Mouse (Mus musculus) forebrain, postnatal 0 days (tissue): ENCODE results near the gene Nf2. TPM values are rescaled to one million over a fixed set of nuclear protein-coding genes. Genes with fewer than 3 reads are reported as not detected.
A peak's percentile ranks its signal among the peaks of the same experiment; 100 is the strongest.

Source experiments
- ATAC-seq: fragments of 200-750 bp; cut with Nextera tagmentation; 2 replicates; pipeline ENCODE4 v1.8.0; 2017; ENCODE audit warnings: mild to moderate bottlenecking, moderate library complexity
- DNase-seq: peaks from one replicate; pipeline ENCODE4 v3.0.0-alpha.2; 2015
- H3K27ac ChIP-seq: fragments of 300-500 bp; sonication (generic); 2 replicates; pipeline ENCODE4 v1.5.1; 2014; ENCODE audit warnings: low read depth, mild to moderate bottlenecking, antibody characterized with exemption, low read length, moderate library complexity, mixed read lengths
- H3K27me3 ChIP-seq: fragments of 300-500 bp; sonication (generic); 2 replicates; pipeline ENCODE4 v1.6.1; 2014; ENCODE audit warnings: mild to moderate bottlenecking, low read length, mixed read lengths; ENCODE audit not compliant: insufficient read depth
- H3K36me3 ChIP-seq: fragments of 300-500 bp; sonication (generic); 2 replicates; pipeline ENCODE4 v1.6.1; 2014; ENCODE audit warnings: mild to moderate bottlenecking, moderate library complexity; ENCODE audit not compliant: insufficient read depth
- H3K4me1 ChIP-seq: fragments of 300-500 bp; sonication (generic); 2 replicates; pipeline ENCODE4 v1.6.1; 2014; ENCODE audit warnings: antibody characterized with exemption; ENCODE audit not compliant: insufficient read depth
- H3K4me2 ChIP-seq: fragments of 300-500 bp; sonication (generic); 2 replicates; pipeline ENCODE4 v1.6.1; 2014; ENCODE audit warnings: low read depth, mild to moderate bottlenecking, moderate library complexity
- H3K4me3 ChIP-seq: fragments of 300-500 bp; sonication (generic); 2 replicates; pipeline ENCODE4 v1.5.1; 2014; ENCODE audit warnings: low read depth, low read length, mixed read lengths
- H3K9ac ChIP-seq: fragments of 300-500 bp; sonication (generic); 2 replicates; pipeline ENCODE4 v1.6.1; 2014; ENCODE audit warnings: mild to moderate bottlenecking
- H3K9me3 ChIP-seq: fragments of 300-500 bp; sonication (generic); 2 replicates; pipeline ENCODE4 v1.6.1; 2016; ENCODE audit warnings: low read length
- CTCF ChIP-seq: sonication (generic); IDR thresholded peaks from 2 replicates; pipeline ENCODE4 v1.5.1; 2016; ENCODE audit warnings: antibody characterized with exemption, control low read depth, low read depth
- WGBS: fragments of 180-500 bp; shearing (Covaris S2); extraction: QIAGEN DNeasy Blood & Tissue Kit; methylation state at CpG from one replicate; pipeline ENCODE4 v1.1.7; 2014; 5-methylcytosine and 5-hydroxymethylcytosine counted together
- polyA plus RNA-seq: library from polyadenylated mRNA; unstranded; fragments of >200 nt; fragmentation: Nextera tagmentation; extraction: Ambion mirVana; gene quantifications from 2 replicates; pipeline ENCODE4 v1.2.1, GENCODE M21; 2015
- total RNA-seq: library from RNA; depleted of rRNA; stranded (reverse); fragments of >200 nt; gene quantifications from 2 replicates; pipeline ENCODE4 v1.2.3, GENCODE M21; 2014

Nf2 gene
- total and polyA plus RNA-seq, 2 experiments from 2014 or later: 57.8 to 121 TPM

- no peak overlapping the region for H3K27ac ChIP-seq
- H3K4me1 ChIP-seq: no peaks in the 10 kb centered on the region
- H3K9ac ChIP-seq: no peak overlapping the region
- H3K27me3 ChIP-seq: peaks cover 14% of the 10 kb centered on the region
- DNase-seq (no peak), ATAC-seq (no peak)
- TF ChIP-seq CTCF: no peak
- H3K9me3 ChIP-seq: no peaks in the 10 kb centered on the region
- no peak overlapping the region for H3K4me3 ChIP-seq
- H3K4me2 ChIP-seq: no peak overlapping the region
- no peaks in the 10 kb centered on the region for H3K36me3 ChIP-seq
- WGBS: 11% methylated on average over 10 of the region's 10 CpGs
Measured at GRCm38 (mm10) chr11:4752836-4753235, 96.5 kb downstream of the Nf2 start.

- Histone ChIP-seq H3K27me3 (peaks cover 26% of the 10 kb centered on the region), H3K4me2 (no peak overlapping the region), H3K27ac (no peak overlapping the region), H3K9ac (no peak overlapping the region), H3K36me3 (no peaks in the 10 kb centered on the region), H3K4me3 (no peak overlapping the region), H3K9me3 (no peaks in the 10 kb centered on the region), H3K4me1 (peaks cover 4% of the 10 kb centered on the region; the same call in 1 of the 2 replicates)
- ATAC-seq: no peak
- TF ChIP-seq CTCF: no peak
- whole genome bisulfite sequencing: 9% methylated on average over 9 of the region's 9 CpGs
- no peak for DNase-seq
Measured at GRCm38 (mm10) chr11:4750263-4750662, 99.1 kb downstream of the Nf2 start.

- ATAC-seq (peak; percentile 19; the same call in 1 of the 2 replicates), DNase-seq (no peak)
- TF ChIP-seq CTCF: no peak
- Histone ChIP-seq H3K9ac (peak overlapping the region; percentile 53; the same call in 1 of the 2 replicates), H3K9me3 (no peaks in the 10 kb centered on the region), H3K36me3 (no peaks in the 10 kb centered on the region), H3K4me2 (peak overlapping the region; percentile 100), H3K27ac (no peak overlapping the region), H3K4me3 (peak overlapping the region; percentile 62), H3K27me3 (peaks cover 41% of the 10 kb centered on the region), H3K4me1 (peaks cover 4% of the 10 kb centered on the region; the same call in 1 of the 2 replicates)
- WGBS: 8% methylated on average over 9 of the region's 12 CpGs
Measured at GRCm38 (mm10) chr11:4747285-4747684, 102.1 kb downstream of the Nf2 start.

- peak within 1 kb of the TSS; percentile 62 for H3K4me3 ChIP-seq
- peak within 1 kb of the TSS; percentile 100 for H3K4me2 ChIP-seq
- H3K9ac ChIP-seq: peak within 1 kb of the TSS; percentile 53
- peaks cover 4% of the 10 kb centered on the region; the same call in 1 of the 2 replicates for H3K4me1 ChIP-seq
- ATAC-seq (peak; percentile 15; the same call in 1 of the 2 replicates), DNase-seq (no peak)
- H3K27me3 ChIP-seq: peaks cover 41% of the 10 kb centered on the region
- TF ChIP-seq CTCF: no peak
- 0% methylated on average over 39 of the region's 73 CpGs for WGBS
- no peaks in the 10 kb centered on the region for H3K36me3 ChIP-seq
- no peak within 1 kb of the TSS for H3K27ac ChIP-seq
- H3K9me3 ChIP-seq: no peaks in the 10 kb centered on the region
Measured at GRCm38 (mm10) chr11:4746733-4747132, 102.6 kb downstream of the Nf2 start, which contains the start of gene Cabp7. Cabp7 (minus strand) TSS chr11:4746778.

GRCm38 (mm10) chr11:4745969-4746368 is 103.4 kb downstream of the Nf2 start:
- Histone ChIP-seq H3K9ac (peak overlapping the region; percentile 53), H3K27me3 (peaks cover 41% of the 10 kb centered on the region), H3K4me3 (peak overlapping the region; percentile 62), H3K4me1 (peaks cover 4% of the 10 kb centered on the region; the same call in 1 of the 2 replicates), H3K27ac (no peak overlapping the region), H3K4me2 (peak overlapping the region; percentile 100), H3K9me3 (no peaks in the 10 kb centered on the region), H3K36me3 (no peaks in the 10 kb centered on the region)
- TF ChIP-seq CTCF: no peak
- DNase-seq (peak; percentile 31), ATAC-seq (peak; percentile 28; the same call in 1 of the 2 replicates)
- WGBS: 0% methylated on average over 35 of the region's 39 CpGs

GRCm38 (mm10) chr11:4744691-4745090 is 104.6 kb downstream of the Nf2 start:
- Histone ChIP-seq H3K9me3 (no peaks in the 10 kb centered on the region), H3K4me3 (no peak overlapping the region), H3K36me3 (no peaks in the 10 kb centered on the region), H3K4me1 (peaks cover 4% of the 10 kb centered on the region; the same call in 1 of the 2 replicates), H3K27me3 (peaks cover 41% of the 10 kb centered on the region), H3K9ac (no peak overlapping the region), H3K4me2 (no peak overlapping the region), H3K27ac (no peak overlapping the region)
- ATAC-seq (no peak), DNase-seq (no peak)
- no peak for TF ChIP-seq CTCF
- 54% methylated on average over 6 of the region's 6 CpGs for WGBS

GRCm38 (mm10) chr11:4740785-4741184 is 108.6 kb downstream of the Nf2 start:
- 73% methylated on average over 5 of the region's 5 CpGs for WGBS
- no peak overlapping the region for H3K9ac ChIP-seq
- H3K4me2 ChIP-seq: no peak overlapping the region
- peaks cover 21% of the 10 kb centered on the region for H3K27me3 ChIP-seq
- DNase-seq: no peak
- TF ChIP-seq CTCF: no peak
- H3K36me3 ChIP-seq: no peaks in the 10 kb centered on the region; the same call in 1 of the 2 replicates
- H3K4me1 ChIP-seq: peaks cover 4% of the 10 kb centered on the region; the same call in 1 of the 2 replicates
- H3K4me3 ChIP-seq: no peak overlapping the region
- H3K9me3 ChIP-seq: no peaks in the 10 kb centered on the region
- H3K27ac ChIP-seq: no peak overlapping the region
- no peak for ATAC-seq
